In the genomic region with DNA sequence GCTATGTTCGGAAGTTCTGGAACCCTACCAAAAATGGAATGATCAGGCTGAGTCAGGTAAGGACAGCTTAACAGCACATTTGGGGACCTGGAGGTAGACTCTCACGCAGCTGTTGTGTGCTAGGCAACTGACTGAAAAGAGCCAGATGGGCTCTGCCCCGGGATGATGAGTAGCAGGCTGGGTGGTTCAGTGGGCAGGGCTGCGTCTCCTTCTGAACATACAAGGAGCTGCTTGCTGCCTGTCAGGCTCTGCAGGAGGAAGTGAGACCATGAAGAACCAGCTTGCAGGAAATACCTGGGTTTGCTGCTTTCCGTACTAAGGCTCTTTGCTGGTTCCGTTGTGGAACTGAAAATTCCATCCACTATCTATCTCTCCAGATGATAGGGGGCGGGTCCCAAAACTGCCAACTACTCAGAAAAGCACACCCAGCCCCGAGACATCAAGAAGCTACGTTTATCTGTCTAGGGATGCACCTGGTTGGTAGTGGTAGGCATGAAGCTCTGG, we compare ENCODE assay signal across 14 mouse cellular contexts. TPM values are rescaled to one million over a fixed set of nuclear protein-coding genes. Genes with fewer than 3 reads are reported as not detected.
A peak's percentile ranks its signal among the peaks of the same experiment; 100 is the strongest.
DNase-seq lines count a peak whose midpoint lies in the region; ATAC-seq and TF ChIP-seq lines count a peak whose summit lies in the region.
"Had no signal": no experiment of that assay in that cellular context is flagged by ENCODE, and none has a peak within 500 bp of the region (broad histone marks: within the 10 kb centered on the region; RNA-seq: fewer than 3 reads in every experiment).

No protein-coding gene starts in this region.

- 53% methylated on average over 9 of the region's 9 CpGs for WGBS in stomach, postnatal 0 days

- no peaks in the 10 kb centered on the region for H3K36me3 ChIP-seq in stomach, postnatal 0 days (ENCODE audit: control insufficient read depth, insufficient read depth, low read length)
- H3K36me3 ChIP-seq: embryonic facial prominence, embryonic 10.5 days; midbrain, embryonic 15.5 days had no signal

- no peak overlapping the region for H3K9ac ChIP-seq in stomach, postnatal 0 days (ENCODE audit: low read length)
- H3K9ac ChIP-seq: lung, embryonic 14.5 days; midbrain, embryonic 15.5 days had no signal

- peak; percentile 50 to 86 for DNase-seq in left cerebral cortex, postnatal 25 days (ENCODE audit: low spot score in 2 of 2)
- no peak for DNase-seq in left cerebral cortex, postnatal 4 days
- no peak for DNase-seq in stomach, postnatal 0 days (ENCODE audit: low spot score)
- no peak for DNase-seq in kidney, postnatal 14 days
- no peak for DNase-seq in kidney, postnatal 10 days
- DNase-seq: adrenal gland, adult 8-10 months; cerebellum, adult 11-12 months; heart, postnatal 10 days; lung, embryonic 14.5 days had no signal

- H3K9me3 ChIP-seq in stomach, postnatal 0 days (ENCODE audit: control insufficient read depth, low read length) = no peaks in the 10 kb centered on the region
- H3K9me3 ChIP-seq: midbrain, embryonic 15.5 days had no signal

- no peak for TF ChIP-seq CTCF in stomach, postnatal 0 days (IDR thresholded peaks at IDR 0.05; ENCODE audit: low read depth)

- peak; percentile 85 for ATAC-seq in granulocyte monocyte progenitor cell, adult 5-6 weeks (replicated peaks; ENCODE audit: poor library complexity, severe bottlenecking)
- ATAC-seq in megakaryocyte, adult 5-6 weeks (ENCODE audit: poor library complexity, severe bottlenecking) = peak; percentile 78
- ATAC-seq in stomach, postnatal 0 days (ENCODE audit: low FRiP score, low TSS enrichment) = 0 out of 2 replicates have a peak, but pooled peaks have one; percentile 11
- ATAC-seq: intestine, postnatal 0 days; midbrain, embryonic 15.5 days had no signal

- no peak overlapping the region for H3K4me3 ChIP-seq in stomach, postnatal 0 days (ENCODE audit: low read depth, low read length)
- H3K4me3 ChIP-seq: embryonic facial prominence, embryonic 10.5 days; midbrain, embryonic 15.5 days had no signal

- H3K4me1 ChIP-seq in stomach, postnatal 0 days (replicated peaks; ENCODE audit: control insufficient read depth, insufficient read depth) = 0 out of 2 replicates have a peak, but pooled peaks cover 3% of the 10 kb centered on the region
- H3K4me1 ChIP-seq: midbrain, embryonic 15.5 days had no signal

- no peak overlapping the region for H3K27ac ChIP-seq in stomach, postnatal 0 days (replicated peaks)
- H3K27ac ChIP-seq: midbrain, embryonic 15.5 days had no signal

- H3K27me3 ChIP-seq in stomach, postnatal 0 days (ENCODE audit: control insufficient read depth, insufficient read depth, low read length) = no peaks in the 10 kb centered on the region
- H3K27me3 ChIP-seq: midbrain, embryonic 15.5 days had no signal

- TF ChIP-seq EP300 in stomach, postnatal 0 days (optimal IDR thresholded peaks at IDR 0.05) = no peak

- no peak overlapping the region for H3K4me2 ChIP-seq in stomach, postnatal 0 days (replicated peaks; ENCODE audit: low read depth)
- H3K4me2 ChIP-seq: lung, embryonic 14.5 days; midbrain, embryonic 15.5 days had no signal

- intact Hi-C loops in left cerebral cortex, postnatal 25 days (cut with DNase I) = no loop called here
- intact Hi-C loops in left cerebral cortex, postnatal 4 days (cut with DNase I) = no loop called here

RNA-seq across cellular contexts. Expression of gene Rpl29, which starts 18.1 kb away (rescaled TPM):
- total RNA-seq in left cerebral cortex, postnatal 25 days (2021) = 100 to 1,000 TPM; 289 to 302 TPM
- 100 to 1,000 TPM; 480 to 518 TPM for total RNA-seq in left cerebral cortex, postnatal 4 days (2021)
- total RNA-seq in granulocyte monocyte progenitor cell, adult 5-6 weeks (2014; fragmentation: Nextera tagmentation) = 2,290 and 2,982 TPM in 2 replicates
- total RNA-seq in granulocyte monocyte progenitor cell, adult 5-6 weeks (2017) = 1,520 and 1,547 TPM in 2 replicates
- 1,974 and 2,078 TPM in 2 replicates for total RNA-seq in megakaryocyte, adult 5-6 weeks (2015)
- 1,150 and 1,200 TPM in 2 replicates for total RNA-seq in megakaryocyte, adult 5-6 weeks (2017)
- 810 and 847 TPM in 2 replicates for polyA plus RNA-seq in stomach, postnatal 0 days (2015; fragmentation: Nextera tagmentation; extraction: Ambion mirVana)

RNA-seq across cellular contexts. Expression of gene Acy1, which starts 27.0 kb away (rescaled TPM):
- 10 to 100 TPM; 12.9 to 19.1 TPM for total RNA-seq in left cerebral cortex, postnatal 25 days (2021)
- total RNA-seq in left cerebral cortex, postnatal 4 days (2021) = 10 to 100 TPM; 14.3 to 19.0 TPM
- total RNA-seq in granulocyte monocyte progenitor cell, adult 5-6 weeks (2014; fragmentation: Nextera tagmentation) = 35.0 and 41.7 TPM in 2 replicates
- total RNA-seq in granulocyte monocyte progenitor cell, adult 5-6 weeks (2017) = 34.2 and 54.3 TPM in 2 replicates
- total RNA-seq in megakaryocyte, adult 5-6 weeks (2015) = 1.4 and 4.8 TPM in 2 replicates
- 3.5 and 4.8 TPM in 2 replicates for total RNA-seq in megakaryocyte, adult 5-6 weeks (2017)
- 20.7 and 23.9 TPM in 2 replicates for polyA plus RNA-seq in stomach, postnatal 0 days (2015; fragmentation: Nextera tagmentation; extraction: Ambion mirVana)

RNA-seq across cellular contexts. Expression of gene Abhd14b, which starts 36.1 kb away (rescaled TPM):
- 1 to 10 TPM; 8.3 to 9.7 TPM for total RNA-seq in left cerebral cortex, postnatal 25 days (2021)
- 10 to 100 TPM; 13.3 to 13.8 TPM for total RNA-seq in left cerebral cortex, postnatal 4 days (2021)
- total RNA-seq in granulocyte monocyte progenitor cell, adult 5-6 weeks (2014; fragmentation: Nextera tagmentation) = 17.5 and 26.1 TPM in 2 replicates
- total RNA-seq in granulocyte monocyte progenitor cell, adult 5-6 weeks (2017) = 5.7 and 7.2 TPM in 2 replicates
- 7.7 and 8.2 TPM in 2 replicates for total RNA-seq in megakaryocyte, adult 5-6 weeks (2015)
- total RNA-seq in megakaryocyte, adult 5-6 weeks (2017) = 2.9 and 3.2 TPM in 2 replicates
- 39.0 and 46.0 TPM in 2 replicates for polyA plus RNA-seq in stomach, postnatal 0 days (2015; fragmentation: Nextera tagmentation; extraction: Ambion mirVana)

RNA-seq across cellular contexts. Expression of gene Abhd14a, which starts 36.3 kb away (rescaled TPM):
- total RNA-seq in left cerebral cortex, postnatal 25 days (2021) = 10 to 100 TPM; 40.6 to 44.0 TPM
- total RNA-seq in left cerebral cortex, postnatal 4 days (2021) = 10 to 100 TPM; 70.1 to 71.4 TPM
- total RNA-seq in granulocyte monocyte progenitor cell, adult 5-6 weeks (2014; fragmentation: Nextera tagmentation) = 50.3 and 57.3 TPM in 2 replicates
- 26.0 and 27.0 TPM in 2 replicates for total RNA-seq in granulocyte monocyte progenitor cell, adult 5-6 weeks (2017)
- 3.2 and 3.9 TPM in 2 replicates for total RNA-seq in megakaryocyte, adult 5-6 weeks (2015)
- 2.2 and 4.2 TPM in 2 replicates for total RNA-seq in megakaryocyte, adult 5-6 weeks (2017)
- 23.1 and 23.2 TPM in 2 replicates for polyA plus RNA-seq in stomach, postnatal 0 days (2015; fragmentation: Nextera tagmentation; extraction: Ambion mirVana)

RNA-seq across cellular contexts. Expression of gene Pcbp4, which starts 41.9 kb away (rescaled TPM):
- total RNA-seq in left cerebral cortex, postnatal 25 days (2021) = 100 to 1,000 TPM; 161 to 166 TPM
- 100 to 1,000 TPM; 409 to 418 TPM for total RNA-seq in left cerebral cortex, postnatal 4 days (2021)
- total RNA-seq in granulocyte monocyte progenitor cell, adult 5-6 weeks (2014; fragmentation: Nextera tagmentation) = 4.5 TPM in 2 replicates
- total RNA-seq in granulocyte monocyte progenitor cell, adult 5-6 weeks (2017) = 1.2 and 3.6 TPM in 2 replicates
- 1.5 and 2.9 TPM in 2 replicates for total RNA-seq in megakaryocyte, adult 5-6 weeks (2015)
- total RNA-seq in megakaryocyte, adult 5-6 weeks (2017) = 2.4 and 4.0 TPM in 2 replicates
- 16.8 and 20.3 TPM in 2 replicates for polyA plus RNA-seq in stomach, postnatal 0 days (2015; fragmentation: Nextera tagmentation; extraction: Ambion mirVana)

Comparison
In these comparisons a context has a peak if more than half of its experiments do, and no peak if none do; other contexts are left out.
1. DNase-seq: peak in left cerebral cortex, postnatal 25 days (2 of 2); none in left cerebral cortex, postnatal 4 days (single experiment), stomach, postnatal 0 days (single experiment), kidney, postnatal 14 days (single experiment) and kidney, postnatal 10 days (single experiment).
2. ATAC-seq: peak in every context shown above with its lines; median percentile 85 in granulocyte monocyte progenitor cell, adult 5-6 weeks; 78 in megakaryocyte, adult 5-6 weeks; 11 in stomach, postnatal 0 days.